Mouse (Mus musculus) CH12.LX (cell line): ENCODE measurements at regions not wholly inside any gene's neighbourhood (a gene's known extent, or its start where the extent isn't known, plus 50 kb on each side); places are given as distances from the start of the nearest gene placed in this dataset.

Experiments
- DNase-seq: peaks from one replicate; pipeline ENCODE4 v3.0.0-alpha.2; 2013; ENCODE audit errors: extremely low read depth
- H3K27ac ChIP-seq: 2 replicates; pipeline ENCODE4 v1.5.1; 2012; ENCODE audit warnings: low read depth, mild to moderate bottlenecking, control low read depth, moderate library complexity; ENCODE audit not compliant: insufficient read depth
- H3K27me3 ChIP-seq: replicated peaks from 2 replicates; pipeline ENCODE3; 2012; ENCODE audit warnings: inconsistent platforms
- H3K36me3 ChIP-seq, 2 experiments: replicated peaks in 1 of 2; 2 replicates each; pipeline versions ENCODE3 to v1.6.1; 2012; ENCODE audit warnings: inconsistent platforms in 1 of 2, low read length in 1 of 2, mild to moderate bottlenecking in 1 of 2, mixed read lengths in 1 of 2, moderate library complexity in 1 of 2; ENCODE audit not compliant: control insufficient read depth in 1 of 2, insufficient read depth in 1 of 2
- H3K4me1 ChIP-seq, 2 experiments: 2 replicates each; pipeline ENCODE4 v1.6.1; 2012; ENCODE audit warnings: inconsistent platforms in 1 of 2, moderate library complexity in 1 of 2; ENCODE audit not compliant: insufficient read depth in 2 of 2, control insufficient read depth in 1 of 2
- H3K4me2 ChIP-seq: 2 replicates; pipeline ENCODE4 v1.6.1; 2012; ENCODE audit warnings: low read depth, mild to moderate bottlenecking, control low read depth; ENCODE audit not compliant: poor library complexity, insufficient read depth, severe bottlenecking
- H3K4me3 ChIP-seq, 3 experiments: fragments of 150-350 bp in 1 of 3; sonication (generic) in 1 of 3; replicated peaks in 1 of 3; 2 replicates each; pipeline versions ENCODE3 to v1.5.1; 2011 to 2012; ENCODE audit warnings: low read depth in 2 of 3, low read length in 2 of 3, mild to moderate bottlenecking in 2 of 3, moderate library complexity in 2 of 3, control low read depth in 1 of 3, improper control_type of control experiment in 1 of 3, inconsistent platforms in 1 of 3, mixed read lengths in 1 of 3; ENCODE audit not compliant: poor library complexity in 1 of 3
- H3K79me2 ChIP-seq: replicated peaks from 2 replicates; pipeline ENCODE4 v1.6.1; 2012; ENCODE audit warnings: mild to moderate bottlenecking, moderate library complexity; ENCODE audit not compliant: control insufficient read depth, poor library complexity, insufficient read depth, severe bottlenecking; ENCODE audit errors: extremely low read depth
- H3K9ac ChIP-seq: 2 replicates; pipeline ENCODE4 v1.6.1; 2012; ENCODE audit warnings: low read depth, mild to moderate bottlenecking, control low read depth, moderate library complexity; ENCODE audit not compliant: insufficient read depth
- H3K9me3 ChIP-seq: replicated peaks from 2 replicates; pipeline ENCODE3; 2012; ENCODE audit warnings: low read length, inconsistent platforms, mixed read lengths
- BHLHE40 ChIP-seq: IDR thresholded peaks from 2 replicates; pipeline ENCODE4 v1.6.1; 2011; ENCODE audit warnings: mild to moderate bottlenecking, low read depth, low read length, improper control_type of control experiment
- CHD2 ChIP-seq: IDR thresholded peaks from 2 replicates; pipeline ENCODE4 v1.6.1; 2011; ENCODE audit warnings: low read length, improper control_type of control experiment
- CTCF ChIP-seq, 2 experiments: IDR thresholded peaks in 1 of 2; conservative IDR thresholded peaks in 1 of 2; 2 replicates each; pipeline ENCODE4 v1.5.1; 2011 to 2012; ENCODE audit warnings: low read depth in 2 of 2, low read length in 2 of 2, improper control_type of control experiment in 1 of 2, inconsistent platforms in 1 of 2, mild to moderate bottlenecking in 1 of 2, moderate library complexity in 1 of 2
- EP300 ChIP-seq: IDR thresholded peaks from 2 replicates; pipeline ENCODE4 v1.6.1; 2011; ENCODE audit warnings: low read length, improper control_type of control experiment
- GABPA ChIP-seq: IDR thresholded peaks from 2 replicates; pipeline ENCODE4 v1.6.1; 2012; ENCODE audit warnings: low read depth, low read length, improper control_type of control experiment, inconsistent platforms; ENCODE audit not compliant: insufficient replicate concordance
- HCFC1 ChIP-seq: IDR thresholded peaks from 2 replicates; pipeline ENCODE4 v1.6.1; 2012; ENCODE audit warnings: low read depth, mild to moderate bottlenecking, inconsistent platforms, low read length, improper control_type of control experiment
- IRF4 ChIP-seq: IDR thresholded peaks from 2 replicates; pipeline ENCODE4 v1.6.1; 2014; ENCODE audit warnings: low read depth, mild to moderate bottlenecking, inconsistent platforms, low read length, improper control_type of control experiment
- MAFK ChIP-seq: IDR thresholded peaks from 2 replicates; pipeline ENCODE4 v1.6.1; 2011; ENCODE audit warnings: low read length, improper control_type of control experiment; ENCODE audit not compliant: insufficient replicate concordance
- MAZ ChIP-seq: IDR thresholded peaks from 2 replicates; pipeline ENCODE4 v1.6.1; 2012; ENCODE audit warnings: low read depth, mild to moderate bottlenecking, inconsistent platforms, low read length, improper control_type of control experiment, moderate library complexity
- MXI1 ChIP-seq: IDR thresholded peaks from 2 replicates; pipeline ENCODE4 v1.6.1; 2011; ENCODE audit warnings: mild to moderate bottlenecking, low read depth, low read length, improper control_type of control experiment
- MYC ChIP-seq: IDR thresholded peaks from 2 replicates; pipeline ENCODE4 v1.6.1; 2011; ENCODE audit warnings: low read depth, mild to moderate bottlenecking, improper control_type of control experiment, low read length
- NELFE ChIP-seq: IDR thresholded peaks from 2 replicates; pipeline ENCODE4 v1.6.1; 2011; ENCODE audit warnings: low read depth, low read length, improper control_type of control experiment
- PAX5 ChIP-seq: IDR thresholded peaks from 2 replicates; pipeline ENCODE4 v1.6.1; 2012; ENCODE audit warnings: low read length, inconsistent platforms, mixed read lengths
- TBP ChIP-seq: conservative IDR thresholded peaks from 2 replicates; pipeline ENCODE4 v1.6.1; 2011; ENCODE audit warnings: low read depth, low read length, improper control_type of control experiment
- UBTF ChIP-seq: IDR thresholded peaks from 2 replicates; pipeline ENCODE4 v1.6.1; 2012; ENCODE audit warnings: low read depth, mild to moderate bottlenecking, inconsistent platforms, low read length, improper control_type of control experiment, moderate library complexity
- USF2 ChIP-seq: conservative IDR thresholded peaks from 2 replicates; pipeline ENCODE4 v1.6.1; 2011; ENCODE audit warnings: low read depth, low read length, improper control_type of control experiment
- ZC3H11A ChIP-seq: IDR thresholded peaks from 2 replicates; pipeline ENCODE4 v1.6.1; 2012; ENCODE audit warnings: low read depth, mild to moderate bottlenecking, inconsistent platforms, low read length, improper control_type of control experiment
- ZKSCAN1 ChIP-seq: IDR thresholded peaks from 2 replicates; pipeline ENCODE4 v1.6.1; 2012; ENCODE audit warnings: low read depth, inconsistent platforms, low read length, improper control_type of control experiment, borderline replicate concordance
- ZMIZ1 ChIP-seq: IDR thresholded peaks from 2 replicates; pipeline ENCODE4 v1.6.1; 2012; ENCODE audit warnings: low read depth, mild to moderate bottlenecking, inconsistent platforms, low read length, improper control_type of control experiment
- dilution Hi-C: fragments of 300-500 bp; cut with MboI; formaldehyde crosslinking; loops from 2 replicates; pipeline ENCODE4 v1.14.3; 2020; ENCODE audit warnings: low sequenced_read_pairs; ENCODE audit not compliant: extremely low pct_unique_long_range_greater_than_20kb, extremely low pct_ligation_motif_present
- in situ Hi-C: fragments of 300-500 bp; cut with MboI; formaldehyde crosslinking; loops from 3 replicates; pipeline ENCODE4 v1.14.3; 2019; ENCODE audit warnings: low sequenced_read_pairs, low pct_ligation_motif_present, low pct_unique_long_range_greater_than_20kb, mixed read lengths

GRCm38 (mm10) chr4:80767447-80767846, 66.5 kb upstream of the Tyrp1 start:
- dilution Hi-C loops (no loop called here), in situ Hi-C loops (no loop called here)
- Histone ChIP-seq H3K79me2 (no peaks in the 10 kb centered on the region), H3K27ac (no peak overlapping the region), H3K4me1 (no peaks in the 10 kb centered on the region), H3K9ac (no peak overlapping the region), H3K36me3 (no peaks in the 10 kb centered on the region), H3K9me3 (peaks cover 68% of the 10 kb centered on the region), H3K4me3 (no peak overlapping the region), H3K27me3 (no peaks in the 10 kb centered on the region), H3K4me2 (no peak overlapping the region)
- DNase-seq = no peak
- no peak for TF ChIP-seq MAZ
- TF ChIP-seq MXI1 = no peak
- no peak for TF ChIP-seq CTCF (conservative IDR thresholded peaks at IDR 0.05 in 1 of 2, IDR thresholded peaks at IDR 0.05 in 1 of 2; ENCODE audit: low read depth in 2 of 2, low read length in 2 of 2)
- no peak for TF ChIP-seq BHLHE40
- no peak for TF ChIP-seq USF2
- TF ChIP-seq UBTF = no peak
- TF ChIP-seq PAX5 = no peak
- TF ChIP-seq MAFK = no peak
- TF ChIP-seq HCFC1 = no peak
- no peak for TF ChIP-seq NELFE
- TF ChIP-seq TBP = no peak
- no peak for TF ChIP-seq EP300
- no peak for TF ChIP-seq ZC3H11A
- no peak for TF ChIP-seq ZKSCAN1
- no peak for TF ChIP-seq IRF4
- TF ChIP-seq CHD2 = no peak
- TF ChIP-seq MYC = no peak
- no peak for TF ChIP-seq GABPA
- TF ChIP-seq ZMIZ1 = no peak
